Mouse (Mus musculus) embryo, embryonic 10 days (tissue): ENCODE measurements at regions not wholly inside any gene's neighbourhood (a gene's known extent, or its start where the extent isn't known, plus 50 kb on each side); places are given as distances from the start of the nearest gene placed in this dataset.

Experiments
- DNase-seq: peaks from one replicate; pipeline ENCODE4 v3.0.0-alpha.2; 2015; ENCODE audit warnings: low spot score

- DNase-seq = peak; percentile 78
These were observed 105.1 kb downstream of the Mtx2 start for GRCm38 (mm10) chr2:74930702-74931101.

DNA sequence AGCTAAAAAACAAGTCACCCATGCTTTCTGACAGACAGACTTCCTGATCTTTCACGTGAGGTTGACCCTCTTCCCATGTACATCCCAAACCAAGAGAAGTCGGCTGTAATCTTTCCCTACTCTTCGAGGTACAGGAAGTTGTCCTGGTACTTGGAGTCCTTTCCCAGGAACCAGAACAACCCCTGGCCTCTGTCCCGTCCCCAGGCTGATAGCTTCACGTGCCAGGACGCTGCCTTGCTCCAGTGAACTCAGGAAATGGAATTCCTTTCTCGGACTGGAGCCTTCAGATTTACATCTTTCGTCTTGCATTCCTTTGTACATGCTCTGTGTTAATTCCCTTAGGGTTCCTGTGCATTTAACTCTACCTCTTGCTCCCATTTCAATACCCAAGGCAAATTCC is 107.6 kb downstream of the Mtx2 start:
- DNase-seq = peak; percentile 39

DNA sequence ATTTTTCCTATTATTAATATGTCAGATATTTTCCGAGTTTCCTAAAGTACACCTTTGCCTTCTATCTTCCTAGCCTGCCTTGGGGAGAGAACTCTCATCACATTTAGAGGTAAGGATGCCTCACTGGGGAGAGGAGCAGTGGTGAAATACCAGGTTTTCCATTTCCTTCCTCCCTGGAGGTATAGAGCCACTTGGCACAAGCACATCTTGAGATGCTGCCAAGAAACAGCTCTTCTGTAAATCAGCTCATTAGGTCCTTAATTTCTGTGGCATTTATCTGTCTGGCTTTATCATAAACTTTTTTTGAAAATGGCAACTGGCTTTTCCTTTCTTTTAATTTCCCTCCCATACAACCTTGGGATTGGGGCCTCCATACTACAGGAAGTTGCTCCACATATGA is 108.2 kb downstream of the Mtx2 start:
- DNase-seq = no peak

GRCm38 (mm10) chr2:74938711-74939110 is 113.1 kb downstream of the Mtx2 start:
- DNase-seq = no peak

- DNase-seq = no peak
These were observed 116.4 kb downstream of the Mtx2 start for GRCm38 (mm10) chr2:74941966-74942365.

DNA sequence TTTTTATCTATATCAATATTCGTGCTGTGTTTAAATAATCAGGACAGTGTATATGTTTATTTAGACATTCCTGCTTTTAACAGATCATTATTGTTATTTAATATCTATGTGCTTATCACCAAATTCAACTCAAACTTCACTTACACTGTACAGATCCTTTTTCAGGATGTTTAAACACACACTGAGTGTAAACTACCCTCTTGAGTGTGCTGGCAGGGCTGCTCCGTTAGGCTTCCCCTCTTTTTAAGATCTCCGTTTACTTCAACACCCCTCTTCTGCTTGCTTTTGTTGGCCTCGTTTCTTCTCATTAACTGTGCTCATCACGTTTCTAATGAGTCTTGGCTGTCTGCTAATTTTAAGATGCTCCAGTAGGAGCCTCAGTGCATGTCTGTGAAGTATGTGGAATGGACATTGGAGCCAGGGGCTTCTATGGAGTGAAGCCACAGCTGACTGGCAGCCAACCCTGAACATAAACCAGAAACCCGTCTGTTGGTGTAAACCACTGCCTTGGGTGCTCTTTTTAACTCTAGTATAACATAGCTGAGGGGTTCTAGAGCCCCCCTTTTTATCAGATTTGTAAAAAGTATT is 117.1 kb downstream of the Mtx2 start:
- no peak for DNase-seq

- DNase-seq = no peak
These were observed 119.7 kb downstream of the Mtx2 start for GRCm38 (mm10) chr2:74945185-74945749.

- no peak for DNase-seq
These were observed 126.0 kb downstream of the Mtx2 start for GRCm38 (mm10) chr2:74951401-74952260.

- DNase-seq = no peak
These were observed 128.5 kb downstream of the Mtx2 start for GRCm38 (mm10) chr2:74954101-74954500.

DNA sequence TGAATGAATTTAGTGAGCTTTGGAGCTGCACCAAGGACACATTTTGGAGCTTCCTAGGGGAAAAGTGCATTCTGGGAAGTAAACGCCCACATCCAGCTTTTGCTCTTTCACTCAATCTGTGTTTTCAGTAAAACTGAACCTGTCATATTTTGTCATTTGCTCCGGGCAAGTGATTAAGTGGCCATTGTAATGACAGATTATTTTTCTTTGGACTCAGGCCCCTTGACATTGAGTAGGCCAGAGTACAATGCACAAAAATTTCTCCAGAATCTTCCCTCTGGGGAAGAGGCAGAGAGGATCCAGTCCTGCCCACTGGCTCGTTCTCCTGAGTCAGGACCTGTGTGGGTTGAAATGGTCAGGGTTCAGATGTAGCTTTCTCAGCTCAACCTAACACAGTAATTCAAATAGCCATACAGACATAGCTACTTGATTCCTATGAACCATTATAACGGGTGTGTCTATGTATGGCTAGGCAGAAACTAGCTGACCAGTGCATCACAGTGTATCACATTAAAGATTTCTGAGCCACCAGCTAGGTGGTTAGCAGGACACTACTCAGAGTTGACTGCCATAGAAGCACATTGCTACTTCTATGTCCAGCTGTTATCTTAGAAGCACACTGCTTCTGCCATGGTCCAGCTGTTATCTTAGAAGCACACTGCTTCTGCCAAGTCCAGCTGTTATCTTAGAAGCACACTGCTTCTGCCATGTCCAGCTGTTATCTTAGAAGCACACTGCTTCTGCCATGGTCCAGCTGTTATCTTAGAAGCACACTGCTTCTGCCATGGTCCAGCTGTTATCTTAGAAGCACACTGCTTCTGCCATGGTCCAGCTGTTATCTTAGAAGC is 129.9 kb downstream of the Mtx2 start:
- no peak for DNase-seq

- DNase-seq = no peak
These were observed 130.5 kb downstream of the Mtx2 start for GRCm38 (mm10) chr2:74956129-74956450.

DNA sequence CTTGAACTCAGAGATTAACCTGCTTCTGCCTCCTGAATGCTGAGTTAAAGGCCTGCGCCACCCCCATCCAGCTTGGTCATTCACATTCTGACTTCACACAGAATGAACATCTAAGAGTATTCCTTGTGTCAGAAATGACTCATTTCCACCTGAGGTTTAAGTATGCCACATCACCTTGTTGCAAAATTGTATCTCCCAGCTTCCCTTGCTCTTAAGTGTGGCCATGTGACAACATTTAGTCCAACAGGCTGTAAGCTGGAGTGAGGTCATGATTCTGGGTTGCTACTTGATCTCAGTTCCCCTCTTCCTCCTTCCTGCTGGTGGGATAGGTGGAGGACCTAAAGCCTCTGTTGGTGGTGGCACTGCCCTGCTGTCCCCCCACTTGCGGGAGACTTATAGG is 131.0 kb downstream of the Mtx2 start:
- no peak for DNase-seq

DNA sequence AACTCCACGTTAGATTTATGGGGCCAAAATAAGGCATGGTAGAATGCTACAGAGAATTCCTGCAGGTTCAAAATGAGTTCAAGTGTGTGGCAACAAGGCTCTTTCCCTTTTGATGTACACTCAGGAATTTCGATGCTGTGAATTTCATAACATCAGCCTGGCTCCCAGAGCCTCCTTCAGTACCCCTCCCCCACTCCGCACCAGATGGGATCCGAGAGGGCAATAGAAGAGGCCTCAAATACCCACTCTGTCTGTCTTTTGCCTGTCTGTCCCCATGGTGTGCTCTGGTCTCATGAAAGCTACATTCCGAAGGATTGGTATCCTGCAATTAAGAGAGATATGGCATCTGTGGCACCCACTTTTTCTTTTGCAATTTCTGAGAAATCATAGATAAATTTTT is 134.3 kb downstream of the Mtx2 start:
- DNase-seq = peak; percentile 42

DNA sequence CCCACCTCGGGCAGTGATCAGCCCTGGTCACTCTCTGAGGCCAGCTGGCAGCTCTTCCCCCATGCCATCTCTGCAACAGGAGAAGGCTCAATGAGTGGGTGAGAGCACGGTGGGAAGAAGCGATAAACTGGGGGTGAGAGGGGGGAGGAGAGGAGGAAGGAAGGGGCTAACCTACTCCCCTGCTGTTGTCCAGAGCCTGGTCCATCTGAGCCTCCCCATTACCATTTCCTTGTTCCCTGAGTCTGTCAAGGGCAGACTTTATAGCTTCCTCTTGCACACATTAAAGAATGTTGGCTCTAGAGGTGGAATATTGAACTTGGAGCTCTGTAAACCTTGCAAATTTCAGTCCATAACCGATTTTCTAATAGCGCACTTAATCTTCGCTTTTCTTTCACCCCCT is 136.8 kb downstream of the Mtx2 start:
- no peak for DNase-seq

- DNase-seq = peak; percentile 88
These were observed 138.8 kb downstream of the Mtx2 start for GRCm38 (mm10) chr2:74964360-74964759.

DNA sequence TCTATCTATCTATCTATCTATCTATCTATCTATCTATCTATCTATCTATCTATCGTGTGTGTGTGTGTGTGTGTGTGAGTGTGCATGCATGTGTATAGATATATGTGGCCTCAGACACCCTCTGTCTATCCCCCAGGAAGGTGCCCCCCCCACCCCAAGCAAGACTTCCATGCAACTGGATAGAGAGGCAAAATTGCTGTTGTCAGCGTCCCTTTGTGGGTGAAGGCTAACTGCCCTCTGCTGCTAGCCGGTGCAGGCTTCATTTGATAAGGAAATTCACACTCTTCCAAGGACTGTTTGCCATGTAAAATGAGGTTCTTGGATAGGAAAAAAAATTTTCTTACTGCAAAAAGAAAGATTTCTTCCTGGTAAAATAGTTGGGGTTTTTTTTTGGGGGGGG is 139.4 kb downstream of the Mtx2 start:
- peak; percentile 17 for DNase-seq

GRCm38 (mm10) chr2:74965384-74966060 is 139.9 kb downstream of the Mtx2 start:
- peak; percentile 73 for DNase-seq

GRCm38 (mm10) chr2:74970611-74971265 is 145.1 kb downstream of the Mtx2 start:
- peak; percentile 74 for DNase-seq

DNA sequence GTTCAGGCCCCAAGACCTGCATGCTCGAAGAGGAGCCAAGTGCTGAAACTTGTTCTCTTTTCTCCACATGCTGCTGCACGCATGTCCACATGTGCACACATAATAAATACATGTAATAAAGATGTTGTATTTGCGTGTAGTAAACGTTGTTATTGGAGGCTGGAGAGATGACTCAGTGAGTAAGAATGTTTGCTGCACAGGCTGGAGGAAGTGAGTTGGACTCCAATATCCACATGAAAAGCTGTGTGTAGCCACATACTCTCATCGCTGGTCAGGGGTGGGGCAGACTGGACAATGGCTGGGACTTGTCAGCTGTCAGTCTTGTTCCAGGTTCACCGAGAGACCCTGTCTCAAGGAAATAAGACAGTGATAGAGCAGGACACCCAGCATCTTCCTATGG is 147.8 kb downstream of the Mtx2 start:
- no peak for DNase-seq

DNA sequence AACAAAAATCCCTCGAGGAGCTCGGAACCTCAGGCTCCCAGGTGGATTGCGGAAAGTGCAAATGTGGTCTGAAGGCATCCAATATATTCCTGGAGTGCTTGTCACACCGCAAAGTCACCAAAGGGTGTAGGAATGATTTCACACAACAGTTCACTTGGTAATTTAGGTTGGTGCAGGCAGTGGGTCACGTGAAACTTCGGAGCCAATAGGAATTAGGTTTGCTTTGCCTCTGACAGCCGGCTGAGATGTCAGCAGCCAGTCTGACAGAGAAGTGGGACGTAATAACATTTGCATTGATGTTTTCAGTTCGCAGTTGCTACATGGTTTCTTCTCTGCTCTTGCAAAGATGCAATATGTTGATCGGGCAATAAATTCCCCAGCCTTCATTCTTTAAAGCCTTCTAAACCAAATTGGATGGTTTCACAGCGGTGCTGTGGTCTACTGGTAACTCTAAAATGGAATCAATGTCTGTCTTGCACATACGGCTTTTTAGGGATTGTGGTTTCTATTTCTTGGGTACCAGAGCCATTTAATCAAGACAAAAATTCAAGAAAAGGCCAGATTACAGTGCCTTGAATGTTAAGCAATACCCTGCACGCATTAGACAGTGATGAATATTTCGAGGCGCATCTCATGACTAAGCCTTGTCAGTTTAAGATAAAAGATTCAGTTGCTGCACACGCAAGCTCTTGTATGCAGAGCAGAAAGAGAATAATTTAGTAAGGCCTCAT is 149.2 kb downstream of the Mtx2 start:
- DNase-seq = peak; percentile 30

DNA sequence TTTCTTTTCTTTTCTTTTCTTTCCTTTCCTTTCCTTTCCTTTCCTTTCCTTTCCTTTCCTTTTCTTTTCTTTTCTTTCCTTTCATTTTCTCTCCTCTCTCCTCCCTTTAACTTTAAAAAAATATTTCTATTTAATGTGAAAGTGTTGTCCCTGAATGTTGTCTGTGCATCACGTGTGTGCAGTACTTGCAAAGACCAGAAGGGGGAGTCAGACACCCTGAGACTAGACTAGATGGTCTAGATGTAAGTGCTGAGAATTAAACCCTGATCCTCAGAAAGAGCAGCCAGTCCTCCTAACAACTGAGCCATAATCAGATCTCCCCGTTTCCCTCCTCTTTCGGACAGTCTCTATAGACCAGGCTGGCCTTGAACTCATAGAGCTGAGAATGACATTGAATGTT is 151.7 kb downstream of the Mtx2 start:
- no peak for DNase-seq
